Mouse (Mus musculus) lung, embryonic 14.5 days (tissue): ENCODE measurements around the gene Gm7951. TPM values are rescaled to one million over a fixed set of nuclear protein-coding genes. Genes with fewer than 3 reads are reported as not detected.
"Not testable (repeated sequence)": the region's sequence is repeated elsewhere in the genome, so short reads cannot be mapped to it uniquely, and the experiment has no call there.

Experiments
- ATAC-seq: fragments of 200-750 bp; cut with Nextera tagmentation; 2 replicates; pipeline ENCODE4 v1.8.0; 2017; ENCODE audit warnings: mild to moderate bottlenecking, moderate TSS enrichment, moderate library complexity; ENCODE audit not compliant: insufficient read depth
- DNase-seq: peaks from one replicate; pipeline ENCODE4 v3.0.0-alpha.2; 2015
- H3K27ac ChIP-seq: fragments of 300-500 bp; sonication (generic); 2 replicates; pipeline ENCODE4 v1.5.1; 2014; ENCODE audit warnings: low read depth, mild to moderate bottlenecking, moderate library complexity
- H3K27me3 ChIP-seq: fragments of 300-500 bp; sonication (generic); 2 replicates; pipeline ENCODE4 v1.6.1; 2014; ENCODE audit warnings: low read length, control low read depth; ENCODE audit not compliant: insufficient read depth
- H3K36me3 ChIP-seq: fragments of 300-500 bp; sonication (generic); 2 replicates; pipeline ENCODE4 v1.6.1; 2014; ENCODE audit warnings: control low read depth; ENCODE audit not compliant: insufficient read depth
- H3K4me1 ChIP-seq: fragments of 300-500 bp; sonication (generic); 2 replicates; pipeline ENCODE4 v1.6.1; 2014; ENCODE audit warnings: antibody characterized with exemption, control low read depth; ENCODE audit not compliant: insufficient read depth
- H3K4me2 ChIP-seq: fragments of 300-500 bp; sonication (generic); 2 replicates; pipeline ENCODE4 v1.6.1; 2014; ENCODE audit warnings: mild to moderate bottlenecking
- H3K4me3 ChIP-seq: fragments of 300-500 bp; sonication (generic); 2 replicates; pipeline ENCODE4 v1.5.1; 2014; ENCODE audit warnings: low read depth, low read length
- H3K9ac ChIP-seq: fragments of 300-500 bp; sonication (generic); 2 replicates; pipeline ENCODE4 v1.6.1; 2014
- H3K9me3 ChIP-seq: fragments of 300-500 bp; sonication (generic); 2 replicates; pipeline ENCODE4 v1.6.1; 2016; ENCODE audit warnings: low read depth, low read length, control low read depth
- WGBS: fragments of 180-500 bp; shearing (Covaris S2); extraction: QIAGEN DNeasy Blood & Tissue Kit; methylation state at CpG from one replicate; pipeline ENCODE4 v1.1.7; 2014; 5-methylcytosine and 5-hydroxymethylcytosine counted together
- polyA plus RNA-seq: library from polyadenylated mRNA; unstranded; fragments of >200 nt; fragmentation: Nextera tagmentation; extraction: Ambion mirVana; gene quantifications from 2 replicates; pipeline ENCODE4 v1.2.1, GENCODE M21; 2014

Gm7951 gene
- not detected in 2 replicates for polyA plus RNA-seq

DNA sequence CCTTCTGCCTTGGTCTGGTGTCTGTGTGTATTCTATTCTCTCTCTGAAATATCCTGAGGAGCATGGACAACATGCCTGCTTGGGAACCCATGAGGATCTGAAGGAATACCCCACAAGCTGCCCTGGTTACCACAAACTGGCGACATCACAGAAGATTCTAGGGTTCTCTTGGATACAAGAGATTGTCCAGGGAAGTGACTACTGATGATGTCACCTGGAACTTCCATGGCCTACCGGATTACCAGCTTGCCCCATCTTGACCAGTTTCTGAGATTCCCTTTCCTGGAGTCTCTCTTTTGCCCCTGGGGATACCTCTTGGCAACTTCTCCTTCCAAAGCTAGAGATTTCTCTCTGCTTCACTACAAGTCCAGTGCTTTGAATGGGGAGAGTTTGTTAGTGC is at the start of gene Gm7951:
Gm7951 (minus strand) TSS at position 101 of the 400 bp plus-strand sequence.
- not testable (repeated sequence) for H3K4me1 ChIP-seq, H3K9me3 ChIP-seq, H3K9ac ChIP-seq, H3K4me2 ChIP-seq, DNase-seq, ATAC-seq, H3K4me3 ChIP-seq, H3K27me3 ChIP-seq, H3K36me3 ChIP-seq, H3K27ac ChIP-seq
- no CpG with 5 or more reads among the region's 2 CpGs for WGBS

DNA sequence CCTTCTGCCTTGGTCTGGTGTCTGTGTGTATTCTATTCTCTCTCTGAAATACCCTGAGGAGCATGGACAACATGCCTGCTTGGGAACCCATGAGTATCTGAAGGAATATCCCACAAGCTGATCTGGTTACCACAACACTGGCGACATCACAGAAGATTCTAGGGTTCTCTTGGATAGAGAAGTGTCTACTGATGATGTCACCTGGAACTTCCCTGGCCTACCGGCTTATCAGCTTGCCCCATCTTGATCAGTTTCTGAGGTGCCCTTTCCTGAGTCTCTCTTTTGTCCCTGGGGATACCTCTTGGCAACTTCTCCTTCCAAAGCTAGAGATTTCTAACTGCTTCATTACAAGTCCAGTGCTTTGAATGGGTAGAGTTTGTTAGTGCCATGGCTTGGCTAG is 45.4 kb upstream of the Gm7951 start, which contains the start of gene Gm17027:
Gm17027 (minus strand) TSS at position 101 of the 400 bp plus-strand sequence.
- H3K27ac ChIP-seq, H3K4me2 ChIP-seq, ATAC-seq, H3K9ac ChIP-seq, DNase-seq, H3K27me3 ChIP-seq, H3K36me3 ChIP-seq, H3K9me3 ChIP-seq, H3K4me3 ChIP-seq, H3K4me1 ChIP-seq: not testable (repeated sequence)
- 75% methylated on average over 1 of the region's 2 CpGs for WGBS

DNA sequence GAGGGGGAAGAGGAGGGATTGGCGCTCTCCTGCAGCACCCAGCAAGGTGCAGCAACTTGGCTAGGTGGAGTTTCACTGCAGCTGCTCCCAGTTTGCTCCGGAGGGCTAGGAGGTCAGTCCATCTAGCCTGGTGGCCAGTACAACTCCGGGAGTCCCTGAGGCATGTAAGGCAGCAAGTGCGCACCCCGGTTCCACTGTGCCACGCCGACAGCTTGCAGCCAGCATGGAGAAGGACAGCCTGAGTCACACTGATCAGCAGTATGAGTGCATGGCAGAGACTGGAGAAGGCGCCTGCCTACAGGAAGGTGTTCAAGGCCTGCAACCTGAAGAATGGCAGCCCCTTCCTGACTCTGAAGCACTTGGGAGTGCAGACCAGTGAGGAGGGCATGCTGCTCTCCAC is 17.4 kb upstream of the Gm7951 start:
- DNase-seq, H3K9ac ChIP-seq, H3K27ac ChIP-seq, H3K4me1 ChIP-seq, H3K4me2 ChIP-seq, H3K36me3 ChIP-seq, ATAC-seq, H3K4me3 ChIP-seq, H3K9me3 ChIP-seq, H3K27me3 ChIP-seq: not testable (repeated sequence)
- WGBS, result 85% methylated on average over 5 of the region's 8 CpGs

DNA sequence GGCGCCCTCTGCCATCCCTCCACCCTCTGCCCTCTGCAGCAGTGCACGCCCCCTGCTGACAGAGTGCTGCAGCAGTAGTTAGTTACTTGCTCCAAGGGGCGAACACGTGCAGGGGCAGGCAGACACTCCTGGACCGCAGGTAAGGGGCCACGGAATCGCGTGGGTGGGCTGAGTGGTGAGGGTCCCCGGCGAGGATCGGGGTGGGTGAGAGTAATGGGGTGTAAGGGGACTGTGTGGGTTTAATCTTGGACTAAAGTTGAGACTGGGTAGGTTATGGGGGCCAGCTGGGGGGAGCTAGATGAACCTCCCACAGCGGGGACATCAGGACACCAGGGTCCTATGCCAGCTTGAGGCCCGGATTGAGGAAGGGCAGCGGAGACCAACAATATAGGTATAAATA is 16.6 kb upstream of the Gm7951 start:
- DNase-seq, H3K4me2 ChIP-seq, H3K4me3 ChIP-seq, H3K9me3 ChIP-seq, ATAC-seq, H3K27ac ChIP-seq, H3K9ac ChIP-seq, H3K4me1 ChIP-seq, H3K27me3 ChIP-seq, H3K36me3 ChIP-seq: not testable (repeated sequence)
- 47% methylated on average over 10 of the region's 14 CpGs for WGBS

Other genes with a start within 250 kb of the Gm7951 start
- gene Gm7980, start 210.1 kb downstream of the Gm7951 start, polyA plus RNA-seq, result not detected in 2 replicates
- gene 1700049E17Rik1, start 192.4 kb downstream of the Gm7951 start, polyA plus RNA-seq, result not detected in 2 replicates
- not detected in 2 replicates for gene 1700024B05Rik, start 173.4 kb downstream of the Gm7951 start, polyA plus RNA-seq
- gene Gm6401, start 149.4 kb downstream of the Gm7951 start, polyA plus RNA-seq, result not detected in 2 replicates
- not detected in 2 replicates for gene Gm3543, start 134.0 kb downstream of the Gm7951 start, polyA plus RNA-seq
- gene Gm17027, start 45.3 kb upstream of the Gm7951 start, polyA plus RNA-seq, result not detected in 2 replicates
- gene Gm3573, start 73.4 kb upstream of the Gm7951 start, polyA plus RNA-seq, result not detected in 2 replicates
- not detected in 2 replicates for gene Gm17026, start 142.7 kb upstream of the Gm7951 start, polyA plus RNA-seq
- not detected in 2 replicates for gene Gm9611, start 180.0 kb upstream of the Gm7951 start, polyA plus RNA-seq
- not detected in 2 replicates for gene Gm7995, start 192.8 kb upstream of the Gm7951 start, polyA plus RNA-seq